Mouse (Mus musculus) brown adipose tissue, adult 24 weeks (tissue): ENCODE data around the gene Mbtd1. TPM values are rescaled to one million over a fixed set of nuclear protein-coding genes. Genes with fewer than 3 reads are reported as not detected.
A peak's percentile ranks its signal among the peaks of the same experiment; 100 is the strongest.

Experiments
- H3K27ac ChIP-seq: fragments of 200-500 bp; replicated peaks from 2 replicates; pipeline ENCODE4 v1.5.1; 2012; ENCODE audit warnings: low read depth, mild to moderate bottlenecking, low read length
- H3K4me1 ChIP-seq: fragments of 200-500 bp; 2 replicates; pipeline ENCODE4 v1.6.1; 2012; ENCODE audit warnings: low read length, mixed read lengths; ENCODE audit not compliant: control insufficient read depth, insufficient read depth, insufficient read length
- H3K4me3 ChIP-seq: fragments of 200-500 bp; 2 replicates; pipeline ENCODE4 v1.5.1; 2012; ENCODE audit warnings: low read depth, mild to moderate bottlenecking, low read length, moderate library complexity; ENCODE audit not compliant: insufficient read depth
- polyA plus RNA-seq: library from polyadenylated mRNA; stranded (reverse); fragments of >200 nt; gene quantifications from 2 replicates; pipeline ENCODE4 v1.2.4, GENCODE M21; 2012; ENCODE audit not compliant: missing spikeins, insufficient read depth, insufficient read length

Gene Mbtd1
- polyA plus RNA-seq: 6.1 and 12.5 TPM in 2 replicates

DNA sequence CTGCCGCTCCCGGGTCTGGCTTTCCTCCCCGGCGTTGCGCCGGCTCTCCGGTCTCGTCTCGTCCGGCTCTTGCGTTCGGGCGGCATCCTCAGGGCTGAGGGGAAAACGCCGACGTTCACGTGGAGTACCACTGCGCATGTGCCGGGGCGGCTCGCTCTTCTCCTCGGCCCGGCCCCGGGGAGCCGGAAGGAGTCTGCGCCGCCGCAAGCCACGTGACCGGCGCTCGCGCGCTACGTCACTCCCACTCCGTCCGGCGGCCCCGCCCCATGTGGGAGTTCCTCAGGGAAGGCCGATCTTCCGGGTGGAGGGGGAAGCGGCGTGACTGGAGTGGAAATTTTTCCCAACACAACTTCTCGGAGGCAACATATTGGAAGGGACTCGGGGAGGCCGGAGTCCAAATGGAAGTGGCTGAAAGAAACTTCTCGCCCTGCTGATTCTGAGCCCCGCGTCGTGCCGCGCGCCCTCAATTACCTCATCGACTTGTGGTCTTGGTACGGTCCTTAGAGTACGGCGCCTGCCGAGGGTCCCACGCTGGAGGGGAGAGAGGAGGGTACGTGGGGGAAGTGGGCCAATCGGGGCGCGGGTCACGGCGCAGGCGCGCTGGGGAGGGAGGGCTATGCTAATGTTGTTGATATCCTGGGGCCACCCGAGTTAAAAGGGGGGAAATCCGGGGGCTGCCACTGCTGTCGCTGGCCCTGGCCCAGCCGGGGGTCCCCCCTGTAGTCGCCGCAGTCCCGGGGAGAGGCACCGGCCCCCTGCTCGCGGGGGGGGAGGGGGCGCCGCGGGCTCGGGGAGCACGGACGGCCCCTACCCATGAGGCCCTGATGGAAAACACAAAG is at the start of gene Mbtd1, which contains the start of gene Utp18:
Gene Mbtd1, plus strand, starts transcription at position 281 of the 839 bp plus-strand sequence.
Gene Utp18, minus strand, starts transcription at position 195 of the 839 bp plus-strand sequence.
- H3K27ac ChIP-seq: peak within 1 kb of the TSS; percentile 95
- H3K4me3 ChIP-seq: peak within 1 kb of the TSS; percentile 90
- H3K4me1 ChIP-seq: no peaks in the 10 kb centered on the region

DNA sequence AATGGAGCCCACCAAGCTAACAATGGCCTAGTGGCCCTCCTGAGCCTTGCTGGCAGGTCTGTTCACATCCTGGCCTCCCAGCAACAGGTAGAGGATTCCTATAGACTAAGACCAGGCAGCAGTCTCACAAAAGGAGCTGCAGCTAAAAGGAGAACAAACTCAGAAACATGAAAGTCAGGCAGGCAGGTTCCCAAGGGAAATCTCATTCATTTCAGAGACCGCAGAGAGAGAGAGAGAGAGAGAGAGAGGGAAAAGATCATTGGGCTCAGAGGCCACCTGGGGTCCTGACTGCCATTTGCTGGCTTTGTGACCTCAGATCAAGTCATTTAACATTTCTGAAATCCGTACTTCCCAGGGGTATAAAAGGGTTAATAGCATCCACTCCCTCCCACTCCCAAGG is 38.3 kb upstream of the Mbtd1 start:
- H3K27ac ChIP-seq: no peak overlapping the region
- no peak overlapping the region for H3K4me3 ChIP-seq
- no peaks in the 10 kb centered on the region for H3K4me1 ChIP-seq

DNA sequence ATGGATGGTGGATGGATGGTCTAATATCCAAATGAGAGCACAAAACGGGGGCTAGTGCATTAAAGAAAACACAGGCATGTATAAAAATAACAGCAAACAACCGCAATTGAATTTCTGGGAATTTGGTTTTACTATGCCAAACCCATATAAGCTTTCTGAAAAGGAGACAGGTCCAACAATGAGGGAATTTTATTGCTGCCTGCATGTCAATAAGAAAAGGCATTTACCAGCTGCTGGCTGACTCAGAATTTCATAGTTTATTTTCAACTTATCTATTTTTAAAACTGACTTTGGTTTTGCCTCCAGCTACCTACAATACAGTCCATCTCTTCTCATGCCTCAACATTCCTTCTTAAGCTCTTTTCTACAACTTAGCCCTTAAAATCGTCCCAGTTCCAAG is 33.1 kb upstream of the Mbtd1 start:
- no peaks in the 10 kb centered on the region for H3K4me1 ChIP-seq
- H3K4me3 ChIP-seq: no peak overlapping the region

DNA sequence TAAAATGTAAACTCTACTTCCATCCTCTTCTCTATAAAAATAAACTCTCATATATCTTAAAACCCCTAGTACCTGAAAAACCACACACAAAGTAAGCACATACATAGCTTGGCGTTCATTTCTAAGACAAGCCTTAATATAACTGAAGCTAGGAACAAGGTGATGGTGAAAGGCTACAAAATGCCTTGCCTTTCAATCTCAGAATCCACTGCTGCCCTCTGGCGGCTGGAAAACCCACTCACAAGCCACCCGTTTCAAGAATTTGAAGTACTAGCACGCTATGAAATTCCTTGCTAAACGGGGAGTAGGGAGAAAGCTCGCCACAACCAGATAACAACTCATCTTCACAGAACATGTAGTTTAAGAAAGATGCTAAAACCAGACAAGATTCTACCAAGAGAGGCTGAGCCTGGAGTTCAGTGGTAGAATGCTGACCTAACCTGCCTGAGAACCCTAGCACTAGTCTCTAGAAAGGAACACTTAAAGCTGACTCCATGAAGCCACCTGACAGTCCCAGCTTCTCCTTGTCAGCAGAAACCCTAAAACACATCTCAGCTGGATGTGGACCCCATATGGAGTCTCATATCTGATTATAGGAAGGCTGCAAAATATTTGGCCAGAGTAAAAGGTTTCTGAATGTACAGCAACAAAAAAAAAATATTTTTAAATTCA is 29.2 kb upstream of the Mbtd1 start:
- no peak overlapping the region for H3K4me3 ChIP-seq
- H3K27ac ChIP-seq: no peak overlapping the region
- peaks cover 2% of the 10 kb centered on the region for H3K4me1 ChIP-seq

More for the DNA sequence above, 33.1 kb upstream of the Mbtd1 start:
- H3K27ac ChIP-seq: no peak overlapping the region

DNA sequence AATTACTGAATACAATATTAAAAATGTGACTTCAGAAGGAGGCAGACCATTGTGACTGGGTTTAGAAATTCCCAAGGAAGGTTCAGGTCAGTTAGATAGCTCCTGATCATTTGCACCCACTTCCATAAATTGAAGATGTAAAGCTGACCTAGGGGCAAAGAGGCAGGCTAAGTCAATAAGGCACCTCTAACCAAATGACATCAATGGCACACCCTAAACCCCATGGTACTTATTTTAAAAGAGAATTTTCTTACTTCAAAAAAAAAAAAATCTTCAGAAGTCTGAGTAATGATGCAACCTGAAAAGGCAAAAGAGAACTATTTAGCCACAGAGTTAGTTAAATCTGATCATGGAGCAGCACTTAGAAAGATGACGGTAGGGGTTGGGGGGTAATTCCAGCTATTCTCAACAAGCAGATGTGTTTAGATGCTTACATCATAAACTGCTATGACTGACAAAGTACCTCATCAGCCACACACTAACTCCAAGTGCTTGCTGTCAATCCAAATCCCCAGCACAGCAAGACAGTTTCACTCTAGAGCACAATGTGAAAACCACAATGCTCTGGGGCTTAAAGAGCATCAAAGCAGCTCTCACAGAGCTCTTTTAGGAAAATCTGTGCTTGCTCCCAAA is 25.0 kb upstream of the Mbtd1 start:
- no peak overlapping the region for H3K4me3 ChIP-seq
- H3K4me1 ChIP-seq: peaks cover 2% of the 10 kb centered on the region
- peak overlapping the region; percentile 58 for H3K27ac ChIP-seq

DNA sequence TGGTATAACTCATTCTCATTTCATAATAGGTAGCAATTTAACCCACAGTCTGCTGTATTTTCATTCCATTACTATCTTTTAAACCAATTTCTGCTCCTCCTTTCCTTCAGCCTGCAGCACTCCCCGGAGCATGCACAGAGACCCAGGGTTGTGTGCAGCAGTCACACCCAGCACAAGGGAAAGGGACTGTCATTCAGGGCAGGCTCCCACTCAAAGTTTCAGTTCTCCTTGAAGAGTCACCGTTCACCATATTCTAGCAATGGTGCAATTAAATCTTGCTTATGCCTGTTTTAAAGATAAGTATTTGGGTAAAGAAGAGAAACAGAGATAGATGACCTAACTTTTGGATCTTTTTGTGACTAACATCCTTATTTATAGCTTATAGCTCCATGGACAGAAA is 24.5 kb upstream of the Mbtd1 start:
- Histone ChIP-seq H3K4me1 (peaks cover 2% of the 10 kb centered on the region), H3K27ac (no peak overlapping the region; the same call in 1 of the 2 replicates), H3K4me3 (no peak overlapping the region)

DNA sequence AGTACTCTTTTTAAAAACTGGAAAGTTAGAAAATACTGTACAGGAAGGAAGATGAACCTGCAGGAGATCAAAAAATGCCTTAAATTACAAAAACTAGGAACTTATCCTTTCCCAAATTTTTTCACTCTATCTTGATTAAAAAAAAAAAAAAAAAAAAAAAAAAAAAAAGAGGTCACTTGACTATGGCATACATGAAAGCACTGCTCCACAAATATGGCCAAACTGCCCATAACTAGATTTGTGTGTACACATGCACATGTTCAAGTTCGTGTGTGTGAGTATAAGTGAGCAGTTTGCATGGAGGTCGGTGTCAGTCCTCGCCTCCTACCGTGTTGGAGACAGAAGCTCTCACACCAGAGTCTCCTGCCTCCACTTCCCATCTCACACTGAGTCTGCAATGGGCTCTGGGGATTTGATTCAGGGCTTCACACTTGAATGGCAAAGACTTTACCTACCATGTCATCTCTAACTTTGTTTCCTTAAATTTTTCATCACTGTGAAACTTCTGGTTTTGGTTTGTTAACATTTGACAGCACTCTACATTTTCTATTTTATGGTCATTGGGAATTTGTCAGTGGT is 23.5 kb upstream of the Mbtd1 start:
- H3K4me1 ChIP-seq: peaks cover 2% of the 10 kb centered on the region
- no peak overlapping the region for H3K4me3 ChIP-seq
- H3K27ac ChIP-seq: no peak overlapping the region

DNA sequence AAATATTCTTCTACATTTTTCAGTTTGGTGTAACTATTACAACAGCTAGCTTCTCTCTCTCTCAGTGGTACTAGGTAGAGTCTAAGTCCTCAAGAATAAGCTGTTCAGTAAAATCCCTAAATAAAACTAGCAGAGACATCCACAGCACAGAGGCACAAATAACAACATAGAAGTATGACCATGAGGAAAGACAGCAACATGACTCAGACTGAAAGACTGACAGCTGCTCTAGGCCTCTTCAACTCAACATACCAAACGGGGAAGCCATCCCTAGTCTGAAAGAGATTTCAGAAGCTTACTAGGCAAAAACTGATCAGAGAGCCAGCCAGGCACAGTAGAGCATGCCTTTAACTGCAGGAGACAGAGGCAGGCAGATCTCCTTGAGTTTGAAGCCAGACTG is 23.0 kb upstream of the Mbtd1 start:
- Histone ChIP-seq H3K4me1 (peaks cover 2% of the 10 kb centered on the region), H3K4me3 (no peak overlapping the region), H3K27ac (no peak overlapping the region)

DNA sequence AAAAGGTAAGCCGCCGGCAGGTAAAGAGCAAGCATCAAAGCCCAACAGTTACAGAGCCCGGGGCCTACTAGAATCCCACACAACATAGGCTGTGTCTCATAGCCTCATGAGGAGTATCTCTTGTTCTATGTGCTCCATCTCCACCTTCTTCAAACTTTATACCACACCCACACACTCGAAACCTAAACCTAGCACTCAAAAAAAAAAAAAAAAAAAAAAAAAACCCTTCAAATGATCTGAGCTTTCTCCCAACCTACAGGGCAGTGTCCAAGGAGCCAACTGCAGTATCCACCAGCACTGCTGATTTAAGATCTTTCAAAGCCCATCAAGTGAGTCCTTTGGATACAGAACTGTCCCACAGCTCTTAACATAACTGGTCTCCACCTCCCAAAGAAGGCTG is 1.6 kb upstream of the Mbtd1 start:
- Histone ChIP-seq H3K4me1 (no peaks in the 10 kb centered on the region), H3K4me3 (0 out of 2 replicates have a peak overlapping the region, but pooled peaks have one; percentile 18), H3K27ac (no peak overlapping the region)

DNA sequence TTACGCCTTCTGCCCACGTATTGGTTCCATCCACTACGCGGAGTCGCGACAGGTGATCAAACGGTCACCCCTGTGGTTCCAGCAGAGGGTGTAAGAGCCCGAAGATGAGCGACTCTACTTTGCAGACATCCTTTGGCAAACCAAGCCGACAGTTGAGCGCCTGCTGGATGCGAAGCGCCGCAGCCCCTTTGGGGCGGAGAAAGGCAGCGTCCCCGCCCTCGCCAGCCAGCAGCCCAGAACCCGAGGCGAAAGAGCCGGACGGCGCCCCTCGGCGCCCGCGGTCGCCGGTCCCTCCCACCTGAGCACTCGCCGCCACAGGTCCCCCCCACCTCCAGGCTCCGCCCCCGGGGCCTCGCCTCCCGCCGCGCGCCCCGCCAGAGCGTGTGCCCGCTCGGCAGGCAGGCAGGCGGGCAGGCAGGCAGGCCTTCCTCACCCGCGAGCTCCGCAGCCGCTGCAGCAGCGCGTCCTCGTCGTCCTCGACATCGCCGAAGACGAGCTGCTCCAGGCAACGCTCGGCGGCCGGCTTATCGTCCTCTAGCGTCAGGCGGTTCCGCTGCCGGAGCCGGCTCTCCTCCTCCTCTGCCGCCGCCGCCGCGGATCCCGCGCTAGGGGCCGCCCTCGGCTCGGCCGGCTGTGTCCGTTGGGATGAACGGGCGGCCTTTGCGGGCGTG is 616 bp upstream of the Mbtd1 start:
- Histone ChIP-seq H3K4me1 (no peaks in the 10 kb centered on the region), H3K27ac (peak overlapping the region; percentile 68), H3K4me3 (peak overlapping the region; percentile 90)

DNA sequence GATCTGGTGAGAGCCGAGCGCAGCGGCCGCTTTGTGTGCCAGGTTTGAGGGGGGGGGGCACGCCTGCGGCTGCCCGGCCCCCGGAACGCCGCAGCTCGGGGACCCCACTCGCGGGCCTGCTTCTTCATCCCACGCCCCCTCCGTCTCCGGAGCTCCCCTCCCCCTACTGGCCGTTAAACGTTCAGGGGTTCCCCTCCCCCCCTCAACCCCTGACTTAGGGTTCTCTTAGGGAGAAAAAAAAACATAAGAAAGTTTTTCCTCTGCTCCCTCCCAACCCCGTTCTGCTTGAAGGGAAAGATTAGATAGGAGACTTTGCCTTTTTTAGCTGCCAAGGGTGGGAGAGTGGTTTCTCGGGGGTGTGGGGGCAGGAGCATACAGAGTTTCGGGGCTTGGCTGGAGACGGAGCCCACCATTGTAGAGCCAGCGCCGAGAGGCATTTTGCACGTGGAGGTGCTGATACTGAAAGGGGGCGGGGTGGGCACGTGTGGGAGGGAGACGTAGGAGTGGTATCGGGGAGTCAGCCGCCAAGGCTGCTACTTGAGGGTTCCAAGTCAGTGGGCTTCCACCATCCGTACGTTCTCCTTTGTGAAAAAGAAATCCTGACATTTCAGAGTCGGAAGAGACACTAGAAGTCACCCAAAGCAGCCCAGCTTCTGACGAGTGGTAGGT is 893 bp downstream of the Mbtd1 start:
- H3K4me3 ChIP-seq: peak overlapping the region; percentile 68
- peak overlapping the region; percentile 95; the same call in 1 of the 2 replicates for H3K27ac ChIP-seq

DNA sequence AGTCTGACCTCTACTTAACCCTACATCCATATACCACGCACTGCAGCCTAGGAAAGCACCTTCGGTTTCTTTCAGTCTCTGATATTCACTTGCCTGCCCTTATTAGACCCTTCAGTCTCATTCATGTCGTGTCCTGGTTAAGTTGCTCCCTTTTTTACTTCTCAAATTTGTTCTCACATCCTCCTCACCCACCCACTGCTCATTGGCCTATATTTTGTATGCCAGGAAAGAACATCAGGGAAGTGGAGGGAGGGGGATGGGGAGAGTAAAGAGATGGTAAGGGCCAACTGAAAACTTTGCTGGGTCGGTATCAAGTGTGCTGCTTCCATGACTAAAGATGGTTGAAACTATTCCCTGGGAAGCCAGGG is 1.4 kb downstream of the Mbtd1 start:
- Histone ChIP-seq H3K4me3 (peak overlapping the region; percentile 68), H3K4me1 (no peaks in the 10 kb centered on the region), H3K27ac (peak overlapping the region; percentile 14; the same call in 1 of the 2 replicates)

More for the DNA sequence above, 893 bp downstream of the Mbtd1 start:
- H3K4me1 ChIP-seq: no peaks in the 10 kb centered on the region

DNA sequence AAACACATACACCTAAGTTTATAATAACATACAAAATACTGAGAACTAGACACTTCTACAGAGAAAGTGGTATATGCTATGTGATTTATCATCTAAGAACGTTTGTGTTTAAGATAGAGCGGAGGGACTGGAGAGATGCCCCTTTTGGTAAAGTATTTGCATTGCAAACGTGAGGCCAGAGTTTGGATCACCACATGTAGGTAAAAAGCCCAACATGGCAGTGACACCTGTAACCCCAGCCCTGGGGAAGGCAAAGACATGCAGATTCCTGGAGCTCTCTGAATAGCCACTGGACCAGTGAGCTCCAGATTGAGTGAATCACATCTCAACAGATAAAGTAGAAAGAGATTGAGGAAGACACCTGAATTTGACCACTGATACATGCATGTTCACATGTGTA is 12.1 kb downstream of the Mbtd1 start:
- Histone ChIP-seq H3K4me3 (no peak overlapping the region), H3K4me1 (no peaks in the 10 kb centered on the region), H3K27ac (no peak overlapping the region)

DNA sequence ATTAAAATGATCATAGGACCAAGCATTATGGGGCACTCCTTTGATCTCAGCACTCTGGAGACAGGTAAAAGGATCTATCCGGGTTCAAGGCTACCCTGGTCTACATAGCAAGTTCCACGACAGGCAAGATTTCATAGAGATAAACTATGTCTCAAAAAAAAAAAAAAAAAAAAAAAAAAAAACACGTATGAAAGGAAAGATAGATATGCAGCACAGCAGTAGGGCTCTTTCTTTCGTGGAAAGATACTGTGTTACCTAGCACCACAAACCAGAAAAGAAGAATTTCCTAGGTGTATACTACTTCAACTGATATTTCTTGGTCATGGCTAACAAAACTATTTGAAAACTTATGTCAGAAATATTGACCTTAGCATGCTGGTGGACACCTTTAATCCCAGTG is 21.2 kb downstream of the Mbtd1 start:
- Histone ChIP-seq H3K27ac (no peak overlapping the region), H3K4me1 (no peaks in the 10 kb centered on the region; the same call in 1 of the 2 replicates), H3K4me3 (no peak overlapping the region)
